Mouse (Mus musculus) liver, embryonic 11.5 days (tissue): Measurements from ENCODE around the gene Klk1b5. TPM values are rescaled to one million over a fixed set of nuclear protein-coding genes. Genes with fewer than 3 reads are reported as not detected.

ENCODE experiments used
- ATAC-seq: fragments of 200-750 bp; cut with Nextera tagmentation; replicated peaks from 2 replicates; pipeline ENCODE4 v1.8.0; 2017; ENCODE audit warnings: moderate number of reproducible peaks, mild to moderate bottlenecking, moderate TSS enrichment, moderate library complexity; ENCODE audit not compliant: low FRiP score
- DNase-seq: peaks from one replicate; pipeline ENCODE4 v3.0.0-alpha.2; 2017; ENCODE audit warnings: low spot score
- H3K27ac ChIP-seq: fragments of 300-500 bp; sonication (generic); 2 replicates; pipeline ENCODE4 v1.5.1; 2014; ENCODE audit warnings: mild to moderate bottlenecking, low read depth, low read length, control low read depth
- H3K27me3 ChIP-seq: fragments of 300-500 bp; sonication (generic); replicated peaks from 2 replicates; pipeline ENCODE4 v1.6.1; 2014; ENCODE audit warnings: low read length, mixed read lengths; ENCODE audit not compliant: control insufficient read depth, insufficient read depth
- H3K36me3 ChIP-seq: fragments of 300-500 bp; sonication (generic); 2 replicates; pipeline ENCODE4 v1.6.1; 2014; ENCODE audit warnings: mild to moderate bottlenecking, low read length, moderate library complexity, mixed read lengths; ENCODE audit not compliant: control insufficient read depth, insufficient read depth
- H3K4me1 ChIP-seq: fragments of 300-500 bp; sonication (generic); replicated peaks from 2 replicates; pipeline ENCODE4 v1.6.1; 2014; ENCODE audit warnings: low read length, mixed read lengths; ENCODE audit not compliant: control insufficient read depth, insufficient read depth
- H3K4me2 ChIP-seq: fragments of 300-500 bp; sonication (generic); 2 replicates; pipeline ENCODE4 v1.6.1; 2014; ENCODE audit warnings: mild to moderate bottlenecking, control low read depth, moderate library complexity
- H3K4me3 ChIP-seq: fragments of 300-500 bp; sonication (generic); 2 replicates; pipeline ENCODE4 v1.5.1; 2014; ENCODE audit warnings: low read depth, low read length, control low read depth
- H3K9ac ChIP-seq: fragments of 300-500 bp; sonication (generic); 2 replicates; pipeline ENCODE4 v1.6.1; 2014; ENCODE audit warnings: low read depth, low read length, control low read depth
- H3K9me3 ChIP-seq: fragments of 300-500 bp; sonication (generic); 2 replicates; pipeline ENCODE4 v1.6.1; 2016; ENCODE audit warnings: low read length, inconsistent platforms, mixed read lengths; ENCODE audit not compliant: control insufficient read depth
- WGBS: fragments of 180-500 bp; shearing (Covaris S2); extraction: QIAGEN DNeasy Blood & Tissue Kit; methylation state at CpG from one replicate; pipeline ENCODE4 v1.1.7; 2014; 5-methylcytosine and 5-hydroxymethylcytosine counted together
- polyA plus RNA-seq: library from polyadenylated mRNA; unstranded; fragments of >200 nt; fragmentation: Nextera tagmentation; extraction: Ambion mirVana; gene quantifications from 2 replicates; pipeline ENCODE4 v1.2.1, GENCODE M21; 2014

Klk1b5 gene
- polyA plus RNA-seq, 1 experiment from 2014 or later: not detected

DNA sequence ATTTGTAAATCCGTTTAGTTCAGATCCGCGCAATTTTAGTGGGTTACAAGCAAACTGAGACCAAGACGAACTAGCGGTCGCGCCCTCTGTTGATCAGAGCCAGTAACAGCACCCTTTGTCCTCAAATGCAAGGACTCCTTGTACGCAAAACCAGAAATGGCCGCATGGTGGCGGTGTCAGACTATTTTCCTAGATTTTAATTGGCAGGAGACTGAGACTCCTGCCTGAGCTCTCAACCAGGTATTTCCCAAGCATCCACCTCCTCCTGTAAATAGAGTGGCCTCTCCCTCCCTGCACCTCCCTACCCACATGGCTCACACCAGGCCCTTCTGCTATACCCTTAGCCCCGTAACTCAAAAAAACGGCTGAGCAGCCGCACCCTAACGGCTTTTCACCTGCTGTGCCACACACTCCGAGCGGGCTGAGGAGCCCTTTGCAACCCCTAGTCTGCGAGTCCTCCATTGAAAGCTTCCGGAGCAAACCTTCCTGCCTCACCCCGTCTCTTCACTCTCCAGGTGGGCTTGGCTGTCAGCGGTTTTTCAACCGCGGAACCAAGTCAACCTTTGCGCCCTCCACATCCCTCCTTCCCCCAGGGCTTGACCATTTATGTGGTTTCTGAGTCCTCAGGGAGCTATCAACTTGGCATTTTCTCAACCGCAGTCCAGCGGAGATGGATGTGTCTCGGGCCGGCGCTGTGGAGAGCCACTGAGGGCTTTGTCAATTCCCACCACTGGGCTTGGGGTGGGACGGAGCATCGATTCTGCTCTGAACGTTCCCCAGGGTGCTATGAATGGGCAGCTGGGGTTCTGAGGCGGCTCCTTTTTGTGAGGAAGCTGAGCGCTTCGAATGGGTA lies 47.3 kb downstream of the Klk1b5 start:
- peaks cover 20% of the 10 kb centered on the region for H3K27me3 ChIP-seq
- no peak overlapping the region for H3K27ac ChIP-seq
- DNase-seq: peak; percentile 85
- WGBS: 4% methylated on average over 34 of the region's 34 CpGs
- H3K36me3 ChIP-seq: no peaks in the 10 kb centered on the region
- no peak overlapping the region for H3K9ac ChIP-seq
- no peaks in the 10 kb centered on the region for H3K9me3 ChIP-seq
- peak overlapping the region; percentile 49 for H3K4me2 ChIP-seq
- no peak overlapping the region for H3K4me3 ChIP-seq
- H3K4me1 ChIP-seq: peaks cover 4% of the 10 kb centered on the region
- ATAC-seq: no peak; the same call in 1 of the 2 replicates

DNA sequence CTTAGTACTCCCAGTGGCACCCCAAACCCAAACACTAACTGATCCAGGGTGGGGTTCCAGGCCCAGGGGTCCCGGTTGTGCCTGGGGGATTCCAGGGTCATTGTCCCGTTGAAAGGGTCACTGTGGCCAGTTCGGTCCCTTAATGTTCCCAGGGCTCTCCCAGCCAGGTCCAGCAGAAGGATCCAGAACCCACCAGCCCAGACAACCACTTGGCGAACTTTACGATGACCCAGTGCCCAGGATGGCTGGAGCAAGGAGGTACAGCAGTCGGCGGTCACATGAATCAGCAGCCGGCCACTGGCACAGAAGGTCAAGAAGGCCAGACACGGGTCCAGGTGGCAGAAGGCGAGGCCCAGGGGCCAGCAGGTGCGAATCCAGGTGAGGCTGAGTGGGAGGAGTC lies 52.4 kb downstream of the Klk1b5 start:
- H3K9me3 ChIP-seq: no peaks in the 10 kb centered on the region
- DNase-seq (no peak), ATAC-seq (no peak)
- no peak overlapping the region for H3K4me2 ChIP-seq
- peaks cover 19% of the 10 kb centered on the region for H3K27me3 ChIP-seq
- H3K27ac ChIP-seq: no peak overlapping the region
- no peak overlapping the region for H3K9ac ChIP-seq
- peaks cover 2% of the 10 kb centered on the region for H3K4me1 ChIP-seq
- H3K4me3 ChIP-seq: no peak overlapping the region
- H3K36me3 ChIP-seq: no peaks in the 10 kb centered on the region
- WGBS: 75% methylated on average over 11 of the region's 11 CpGs

DNA sequence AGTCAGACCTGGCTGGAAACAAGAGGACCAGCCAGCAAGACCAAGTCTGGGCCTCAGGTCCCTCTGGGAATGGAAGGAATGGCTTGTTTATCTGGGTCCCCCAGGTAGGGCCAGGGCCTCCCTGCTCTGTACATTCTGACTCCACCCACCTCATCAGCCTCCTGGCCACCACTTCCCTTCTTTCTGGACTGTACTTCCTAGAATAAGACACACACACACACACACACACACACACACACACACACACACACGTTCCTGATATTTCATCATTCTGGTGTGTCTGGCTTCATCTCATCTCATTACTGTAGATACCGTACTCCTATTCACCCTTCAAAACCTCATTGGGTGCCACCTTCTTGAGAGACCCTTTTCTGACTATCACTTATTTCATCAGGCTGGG lies 53.7 kb downstream of the Klk1b5 start:
- no peak overlapping the region for H3K4me2 ChIP-seq
- DNase-seq (no peak), ATAC-seq (no peak)
- no peaks in the 10 kb centered on the region for H3K4me1 ChIP-seq
- no peak overlapping the region for H3K27ac ChIP-seq
- H3K27me3 ChIP-seq: peaks cover 17% of the 10 kb centered on the region
- H3K4me3 ChIP-seq: no peak overlapping the region
- H3K9ac ChIP-seq: no peak overlapping the region
- H3K36me3 ChIP-seq: no peaks in the 10 kb centered on the region
- WGBS: 72% methylated on average over 2 of the region's 2 CpGs
- no peaks in the 10 kb centered on the region for H3K9me3 ChIP-seq

Other genes starting within 250 kb of the Klk1b5 start
- not detected in 2 replicates for gene Klk1b1, start 249.2 kb upstream of the Klk1b5 start, polyA plus RNA-seq
- not detected in 2 replicates for gene Klk1b9, start 239.9 kb upstream of the Klk1b5 start, polyA plus RNA-seq
- gene Klk1b11, start 220.1 kb upstream of the Klk1b5 start, polyA plus RNA-seq: not detected in 2 replicates
- not detected in 2 replicates for gene Klk1b26, start 203.8 kb upstream of the Klk1b5 start, polyA plus RNA-seq
- not detected in 2 replicates for gene Klk1b27, start 163.7 kb upstream of the Klk1b5 start, polyA plus RNA-seq
- gene Klk1b21, start 113.6 kb upstream of the Klk1b5 start, polyA plus RNA-seq: not detected in 2 replicates
- not detected in 2 replicates for gene Klk1b22, start 103.3 kb upstream of the Klk1b5 start, polyA plus RNA-seq
- gene Klk1b16, start 79.2 kb upstream of the Klk1b5 start, polyA plus RNA-seq: not detected in 2 replicates
- gene Klk1b24, start 27.7 kb upstream of the Klk1b5 start, polyA plus RNA-seq: not detected in 2 replicates
- not detected in 2 replicates for gene Klk1b3, start 17.8 kb upstream of the Klk1b5 start, polyA plus RNA-seq
- not detected in 2 replicates for gene Klk1b4, start 8.5 kb upstream of the Klk1b5 start, polyA plus RNA-seq
- gene Klk1, start 9.4 kb downstream of the Klk1b5 start, polyA plus RNA-seq: not detected in 2 replicates
- not detected in 2 replicates for gene Gm36864, start 20.2 kb downstream of the Klk1b5 start, polyA plus RNA-seq
- gene 1700028J19Rik, start 30.8 kb downstream of the Klk1b5 start, polyA plus RNA-seq: 1.5 and 2.0 TPM in 2 replicates
- 109 and 117 TPM in 2 replicates for gene 2410002F23Rik, start 30.8 kb downstream of the Klk1b5 start, polyA plus RNA-seq
- gene Acp4, start 41.4 kb downstream of the Klk1b5 start, polyA plus RNA-seq: not detected in 2 replicates
- not detected in 2 replicates for gene Gm15517, start 45.5 kb downstream of the Klk1b5 start, polyA plus RNA-seq
- gene Clec11a, start 91.0 kb downstream of the Klk1b5 start, polyA plus RNA-seq: 0.90 and 1.1 TPM in 2 replicates
- 0.62 and 0.69 TPM in 2 replicates for gene Shank1, start 94.3 kb downstream of the Klk1b5 start, polyA plus RNA-seq
- 0.35 and 0.40 TPM in 2 replicates for gene Syt3, start 168.2 kb downstream of the Klk1b5 start, polyA plus RNA-seq
- 0.83 and 0.93 TPM in 2 replicates for gene 1700008O03Rik, start 169.9 kb downstream of the Klk1b5 start, polyA plus RNA-seq
- gene Lrrc4b, start 213.1 kb downstream of the Klk1b5 start, polyA plus RNA-seq: 0.25 and 0.52 TPM in 2 replicates
- 5.6 and 6.4 TPM in 2 replicates for gene Aspdh, start 249.4 kb downstream of the Klk1b5 start, polyA plus RNA-seq